Mouse (Mus musculus) thymus, postnatal 0 days (tissue): Measurements from ENCODE around the gene Tmem115. TPM values are rescaled to one million over a fixed set of nuclear protein-coding genes. Genes with fewer than 3 reads are reported as not detected.

Experiments used
- polyA plus RNA-seq: library from polyadenylated mRNA; unstranded; fragments of >200 nt; fragmentation: Nextera tagmentation; extraction: Ambion mirVana; gene quantifications from 2 replicates; pipeline ENCODE4 v1.2.1, GENCODE M21; 2015

The Tmem115 gene
- polyA plus RNA-seq, 1 experiment from 2014 or later: 37.1 TPM

Other genes starting within 250 kb of the Tmem115 start
- gene Mapkapk3, start 244.1 kb upstream of the Tmem115 start, polyA plus RNA-seq: 21.9 and 22.5 TPM in 2 replicates
- 12.9 and 20.3 TPM in 2 replicates for gene Cish, start 237.9 kb upstream of the Tmem115 start, polyA plus RNA-seq
- gene Hemk1, start 195.6 kb upstream of the Tmem115 start, polyA plus RNA-seq: 5.7 and 6.2 TPM in 2 replicates
- 0.42 and 0.51 TPM in 2 replicates for gene 6430571L13Rik, start 193.3 kb upstream of the Tmem115 start, polyA plus RNA-seq
- 0.31 and 0.35 TPM in 2 replicates for gene Cacna2d2, start 134.3 kb upstream of the Tmem115 start, polyA plus RNA-seq
- gene Cyb561d2, start 8.2 kb downstream of the Tmem115 start, polyA plus RNA-seq: 48.5 and 49.8 TPM in 2 replicates
- 47.2 and 48.4 TPM in 2 replicates for gene Nprl2, start 8.3 kb downstream of the Tmem115 start, polyA plus RNA-seq
- 0.89 and 1.5 TPM in 2 replicates for gene Zmynd10, start 13.4 kb downstream of the Tmem115 start, polyA plus RNA-seq
- 52.1 and 56.2 TPM in 2 replicates for gene Rassf1, start 17.6 kb downstream of the Tmem115 start, polyA plus RNA-seq
- 56.7 and 57.8 TPM in 2 replicates for gene Tusc2, start 29.3 kb downstream of the Tmem115 start, polyA plus RNA-seq
- 31.0 and 31.3 TPM in 2 replicates for gene Hyal2, start 34.0 kb downstream of the Tmem115 start, polyA plus RNA-seq
- 6.1 and 9.0 TPM in 2 replicates for gene Hyal1, start 43.0 kb downstream of the Tmem115 start, polyA plus RNA-seq
- 18.4 and 23.1 TPM in 2 replicates for gene Naa80, start 44.9 kb downstream of the Tmem115 start, polyA plus RNA-seq
- 0.90 and 1.2 TPM in 2 replicates for gene Hyal3, start 46.9 kb downstream of the Tmem115 start, polyA plus RNA-seq
- 43.6 and 48.7 TPM in 2 replicates for gene Ifrd2, start 53.7 kb downstream of the Tmem115 start, polyA plus RNA-seq
- 1.4 and 1.8 TPM in 2 replicates for gene Sema3b, start 75.3 kb downstream of the Tmem115 start, polyA plus RNA-seq
- 466 and 479 TPM in 2 replicates for gene Gnai2, start 101.4 kb downstream of the Tmem115 start, polyA plus RNA-seq
- 0.60 and 1.1 TPM in 2 replicates for gene Slc38a3, start 135.6 kb downstream of the Tmem115 start, polyA plus RNA-seq
- gene Gnat1, start 145.8 kb downstream of the Tmem115 start, polyA plus RNA-seq: 0.62 and 0.85 TPM in 2 replicates
- gene Sema3f, start 176.5 kb downstream of the Tmem115 start, polyA plus RNA-seq: 2.2 and 3.2 TPM in 2 replicates
- 162 and 183 TPM in 2 replicates for gene Rbm5, start 237.1 kb downstream of the Tmem115 start, polyA plus RNA-seq